Mouse (Mus musculus): ENCODE results near the gene Ush1c.

The Ush1c gene

GRCm38 (mm10) chr7:46238346-46238745 is at the start of gene Ush1c:
Ush1c (minus strand) TSS chr7:46238503.
- no peak for DNase-seq

- no peak for DNase-seq
Measured at GRCm38 (mm10) chr7:46287051-46287450, 48.7 kb upstream of the Ush1c start.

- DNase-seq, result no peak
Measured at GRCm38 (mm10) chr7:46286391-46286790, 48.1 kb upstream of the Ush1c start.

- no peak for DNase-seq
Measured at GRCm38 (mm10) chr7:46285161-46285839, 47.0 kb upstream of the Ush1c start.

- no peak for DNase-seq
Measured at GRCm38 (mm10) chr7:46283681-46284080, 45.4 kb upstream of the Ush1c start.

- no peak for DNase-seq
Measured at GRCm38 (mm10) chr7:46282276-46282675, 44.0 kb upstream of the Ush1c start.

DNA sequence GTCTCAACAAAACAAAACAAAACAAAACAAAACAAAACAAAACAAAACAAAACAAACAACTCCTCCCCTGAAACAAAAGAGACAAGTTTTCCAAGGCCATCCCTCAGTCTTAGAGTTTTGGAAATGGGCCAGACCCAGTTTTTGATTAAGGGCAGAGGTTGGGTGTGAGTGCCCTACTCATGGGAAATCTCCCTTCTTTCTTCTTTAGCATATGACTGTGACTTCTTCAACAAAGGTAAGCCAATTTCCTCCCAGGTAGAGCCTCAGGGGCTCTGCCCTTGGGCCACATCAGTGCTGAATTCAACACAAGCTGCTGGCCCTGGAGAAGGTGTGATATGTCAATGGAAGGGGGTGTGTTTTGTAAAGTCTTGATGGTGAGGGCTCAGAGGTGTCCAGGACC is 42.6 kb upstream of the Ush1c start:
- no peak for DNase-seq

DNA sequence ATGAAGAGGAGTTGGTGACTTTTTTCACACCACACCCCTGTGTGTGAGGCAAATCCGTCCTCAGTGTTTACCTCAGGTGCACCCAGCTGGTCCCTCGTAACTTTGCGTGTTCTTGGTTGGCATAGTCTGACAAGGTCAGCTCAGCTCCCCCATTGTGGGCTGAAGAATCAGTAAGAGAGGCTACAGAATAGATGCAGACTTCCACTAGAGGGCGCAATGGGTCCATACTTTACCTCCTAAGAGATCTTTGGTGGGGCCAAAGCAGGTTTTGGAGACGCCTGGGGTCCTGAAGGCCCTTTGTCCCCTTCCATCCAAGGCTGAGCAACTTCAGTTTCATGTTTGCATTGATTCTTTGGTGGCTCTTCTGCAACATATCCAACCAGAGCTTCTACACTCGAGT is 41.6 kb upstream of the Ush1c start:
- DNase-seq, result peak; percentile 52

DNA sequence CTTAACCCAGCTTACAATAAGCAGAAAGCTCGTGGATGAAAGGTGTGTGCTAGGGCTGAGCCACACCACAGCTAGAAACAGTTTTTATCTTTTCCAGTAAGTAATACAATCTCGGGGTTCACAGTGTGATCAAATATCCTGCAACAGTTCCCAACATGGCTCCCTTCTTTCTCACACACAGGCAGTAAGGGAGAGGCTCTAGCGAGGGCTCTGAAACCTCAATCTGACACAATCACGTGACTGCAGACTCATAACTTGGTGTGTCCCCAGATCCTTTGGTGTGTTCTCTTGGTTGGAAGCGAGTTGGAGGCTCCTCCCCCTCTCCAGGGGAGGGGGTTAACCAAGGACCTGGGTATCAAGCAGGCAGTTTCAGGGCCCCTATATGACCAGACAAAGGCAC is 37.9 kb upstream of the Ush1c start:
- no peak for DNase-seq

DNA sequence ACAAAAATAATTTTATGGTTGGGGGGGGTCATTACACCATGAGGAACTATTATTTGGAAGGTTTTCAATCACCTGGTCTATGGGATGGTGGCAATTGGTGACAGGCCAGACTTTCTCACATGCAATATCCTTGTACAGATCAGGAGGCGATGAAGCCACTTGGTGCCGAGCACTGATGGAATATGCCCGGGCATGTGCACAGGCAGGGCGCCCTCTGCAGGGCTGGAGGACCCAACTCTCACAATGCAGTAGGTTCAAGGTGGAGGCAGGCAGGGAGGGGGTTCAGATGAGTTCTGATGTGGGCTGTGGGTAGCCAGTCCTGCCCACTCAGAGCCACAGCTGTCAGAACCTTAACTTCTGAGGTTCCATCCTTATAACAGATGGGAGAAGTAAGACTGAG is 13.5 kb upstream of the Ush1c start:
- no peak for DNase-seq

DNA sequence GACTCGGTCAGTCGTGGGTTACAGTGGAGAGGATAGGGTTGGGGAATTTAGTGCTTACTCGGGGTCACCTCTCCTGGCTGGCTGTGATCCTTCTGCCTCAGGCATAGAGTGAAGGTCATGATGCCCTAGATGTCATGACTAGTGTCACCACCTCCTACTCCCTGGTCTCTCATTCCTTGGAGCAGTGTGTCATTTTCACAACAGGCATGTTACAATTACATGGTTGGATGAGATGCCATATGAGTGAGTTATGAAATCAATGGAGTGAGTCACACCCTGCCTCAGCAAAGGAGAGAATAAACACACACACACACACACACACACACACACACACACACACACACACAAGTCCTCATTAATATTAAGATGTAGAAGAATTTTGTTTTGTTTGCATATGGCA is 9.3 kb upstream of the Ush1c start:
- DNase-seq, result no peak

- DNase-seq, result no peak
Measured at GRCm38 (mm10) chr7:46246876-46247275, 8.6 kb upstream of the Ush1c start.

DNA sequence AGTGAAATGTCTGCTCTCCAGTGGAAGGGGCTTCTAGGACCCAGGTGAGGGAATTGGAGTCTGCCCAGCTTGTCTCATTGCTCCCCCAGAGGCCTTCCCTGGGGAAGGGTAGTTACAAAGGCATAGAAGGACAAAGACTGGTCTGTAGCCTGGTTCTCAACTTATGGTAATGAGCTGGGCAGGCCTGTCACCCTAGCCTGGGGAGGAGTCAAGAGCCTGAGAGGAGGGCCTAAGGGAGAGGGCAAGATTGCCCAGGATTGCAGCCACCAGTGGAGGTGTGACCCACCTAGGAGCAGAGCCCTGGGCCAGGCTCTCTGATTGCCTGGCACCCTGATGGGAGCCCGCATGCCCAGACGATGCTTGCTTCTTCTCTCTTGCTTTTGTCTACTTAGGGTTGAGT is 2.4 kb upstream of the Ush1c start, which contains the start of gene Otog:
Gene Otog, plus strand, starts transcription at position 292 of the 400 bp plus-strand sequence.
- no peak for DNase-seq

- no peak for DNase-seq
Measured at GRCm38 (mm10) chr7:46240091-46240490, 1.8 kb upstream of the Ush1c start.

- no peak for DNase-seq
Measured at GRCm38 (mm10) chr7:46237192-46237591, 1.1 kb downstream of the Ush1c start.

GRCm38 (mm10) chr7:46236363-46236762 is 1.9 kb downstream of the Ush1c start:
- no peak for DNase-seq

DNA sequence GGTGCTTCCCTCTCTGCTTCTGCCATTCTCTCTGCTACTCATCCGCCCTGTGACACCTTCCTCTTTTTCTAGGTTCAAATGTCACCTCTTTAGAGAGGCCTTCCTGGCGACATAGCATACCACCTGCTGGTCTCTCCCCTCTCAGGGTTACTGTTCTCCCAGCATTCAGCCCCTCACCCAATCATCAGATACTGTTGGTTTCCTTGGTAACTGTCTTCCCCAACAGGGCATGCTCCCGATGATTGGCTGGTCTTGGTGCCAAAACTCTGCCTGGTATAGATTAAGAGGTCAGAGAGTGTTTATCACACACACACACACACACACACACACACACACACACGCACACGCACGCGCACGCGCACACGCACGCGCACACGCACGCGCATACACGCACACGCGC is 2.4 kb downstream of the Ush1c start:
- no peak for DNase-seq

GRCm38 (mm10) chr7:46226936-46227335 is 11.4 kb downstream of the Ush1c start:
- DNase-seq, result no peak

- peak; percentile 40 for DNase-seq
Measured at GRCm38 (mm10) chr7:46226253-46226652, 12.1 kb downstream of the Ush1c start.

- DNase-seq, result no peak
Measured at GRCm38 (mm10) chr7:46220591-46221129, 17.6 kb downstream of the Ush1c start.

DNA sequence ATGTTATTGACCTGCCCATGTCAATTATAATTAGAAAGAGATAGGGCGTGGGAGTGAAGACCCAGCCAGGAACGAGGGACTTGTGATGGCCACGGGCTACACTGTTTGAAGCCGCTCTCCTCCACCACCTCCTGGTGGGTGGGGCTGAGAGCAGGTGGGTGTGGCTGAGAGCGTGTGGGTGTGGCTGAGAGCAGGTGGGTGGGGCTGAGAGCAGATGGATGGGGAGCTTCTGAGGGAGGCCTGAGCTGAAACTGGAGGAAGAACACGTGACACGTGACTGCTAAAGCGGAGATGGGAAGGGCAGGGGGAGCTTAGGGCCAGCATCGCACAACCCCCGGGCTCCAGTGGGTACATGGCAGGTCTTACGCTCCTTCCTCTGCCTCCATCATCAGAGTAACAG is 19.9 kb downstream of the Ush1c start:
- DNase-seq, result peak; percentile 18

DNA sequence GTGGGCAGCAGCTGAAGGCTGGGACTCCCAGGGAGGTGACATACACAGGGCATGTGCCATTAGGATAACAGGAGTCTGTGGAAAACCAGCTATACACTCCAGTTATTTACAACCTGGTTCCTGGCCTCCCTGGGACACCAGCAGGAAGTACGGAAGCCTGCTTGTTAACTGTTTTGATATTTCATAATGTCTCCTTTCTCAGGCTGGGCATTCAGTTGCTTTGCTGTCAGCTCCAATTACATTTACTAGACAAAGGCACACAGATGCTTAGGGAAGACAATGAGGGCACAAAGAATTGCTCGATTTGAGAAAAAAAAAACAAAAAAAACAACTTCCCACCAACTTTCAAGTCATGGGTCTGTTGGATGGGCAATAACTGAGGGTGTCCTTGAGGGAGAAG is 21.8 kb downstream of the Ush1c start:
- no peak for DNase-seq

DNA sequence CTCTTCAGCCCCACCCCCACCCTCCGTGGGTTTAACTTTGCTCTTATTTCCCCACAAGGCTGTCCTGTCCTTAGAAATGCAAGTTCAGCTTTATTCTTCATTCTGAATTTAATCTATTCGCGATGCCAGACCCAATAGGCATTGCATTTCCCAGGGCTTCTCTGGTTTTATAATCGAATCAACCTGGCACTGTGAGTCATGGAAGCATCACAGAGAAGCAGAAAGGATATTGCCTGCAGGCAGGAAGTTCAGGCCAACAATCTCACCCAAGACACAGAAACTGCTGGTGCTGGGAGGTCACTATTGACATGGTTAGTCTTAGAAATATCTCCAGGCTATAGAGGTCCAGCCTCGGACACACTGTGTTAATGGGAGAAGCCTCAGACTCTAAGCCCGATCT is 28.0 kb downstream of the Ush1c start:
- no peak for DNase-seq

GRCm38 (mm10) chr7:46208131-46208530 is 30.2 kb downstream of the Ush1c start:
- DNase-seq, result no peak

- no peak for DNase-seq
Measured at GRCm38 (mm10) chr7:46204775-46205174, 33.5 kb downstream of the Ush1c start.

Measured in thymus, postnatal 25 days (tissue).